Mouse (Mus musculus): ENCODE measurements around the gene Fuom.
"Not testable (repeated sequence)": the region's sequence is repeated elsewhere in the genome, so short reads cannot be mapped to it uniquely, and the experiment has no call there.

Fuom gene

GRCm38 (mm10) chr7:140101993-140102860, at the start of gene Fuom:
Gene Fuom, minus strand, starts transcription at chr7:140102441.
- peak; percentile 85 for DNase-seq (ENCODE audit: low spot score)

GRCm38 (mm10) chr7:140144550-140144949, 42.3 kb upstream of the Fuom start:
- no peak for DNase-seq (ENCODE audit: low spot score)

- DNase-seq (ENCODE audit: low spot score): peak; percentile 77
Observed at GRCm38 (mm10) chr7:140141350-140141749, 39.1 kb upstream of the Fuom start.

- no peak for DNase-seq (ENCODE audit: low spot score)
Observed at GRCm38 (mm10) chr7:140138021-140138310, 35.7 kb upstream of the Fuom start.

GRCm38 (mm10) chr7:140137135-140138020, 35.1 kb upstream of the Fuom start, which contains the start of gene Mtg1:
Gene Mtg1, plus strand, starts transcription at chr7:140137564.
- peak; percentile 94 for DNase-seq (ENCODE audit: low spot score)

- DNase-seq (ENCODE audit: low spot score): no peak
Observed at GRCm38 (mm10) chr7:140135106-140135770, 33.0 kb upstream of the Fuom start.

GRCm38 (mm10) chr7:140134033-140134432, 31.8 kb upstream of the Fuom start:
- not testable (repeated sequence) for DNase-seq (ENCODE audit: low spot score)

- DNase-seq (ENCODE audit: low spot score): not testable (repeated sequence)
Observed at GRCm38 (mm10) chr7:140132184-140132583, 29.9 kb upstream of the Fuom start.

GRCm38 (mm10) chr7:140127911-140128310, 25.7 kb upstream of the Fuom start:
- no peak for DNase-seq (ENCODE audit: low spot score)

GRCm38 (mm10) chr7:140126934-140127333, 24.7 kb upstream of the Fuom start:
- DNase-seq (ENCODE audit: low spot score): no peak

- DNase-seq (ENCODE audit: low spot score): no peak
Observed at GRCm38 (mm10) chr7:140126022-140126350, 23.7 kb upstream of the Fuom start.

- DNase-seq (ENCODE audit: low spot score): peak; percentile 83
Observed at GRCm38 (mm10) chr7:140125278-140126021, 23.2 kb upstream of the Fuom start.

- DNase-seq (ENCODE audit: low spot score): no peak
Observed at GRCm38 (mm10) chr7:140124382-140124781, 22.1 kb upstream of the Fuom start.

GRCm38 (mm10) chr7:140122765-140123164, 20.5 kb upstream of the Fuom start:
- no peak for DNase-seq (ENCODE audit: low spot score)

- no peak for DNase-seq (ENCODE audit: low spot score)
Observed at GRCm38 (mm10) chr7:140121338-140121910, 19.2 kb upstream of the Fuom start.

- DNase-seq (ENCODE audit: low spot score): no peak
Observed at GRCm38 (mm10) chr7:140120484-140120883, 18.2 kb upstream of the Fuom start.

- DNase-seq (ENCODE audit: low spot score): peak; percentile 88
Observed at GRCm38 (mm10) chr7:140116329-140117054, 14.3 kb upstream of the Fuom start, which contains the start of gene Echs1. Gene Echs1, minus strand, starts transcription at chr7:140116476.

- DNase-seq (ENCODE audit: low spot score): no peak
Observed at GRCm38 (mm10) chr7:140115583-140116328, 13.5 kb upstream of the Fuom start, which contains the start of gene Paox. Gene Paox, plus strand, starts transcription at chr7:140115799.

GRCm38 (mm10) chr7:140111943-140112342, 9.7 kb upstream of the Fuom start:
- no peak for DNase-seq (ENCODE audit: low spot score)

- no peak for DNase-seq (ENCODE audit: low spot score)
Observed at GRCm38 (mm10) chr7:140104009-140104408, 1.8 kb upstream of the Fuom start.

Data from T-cell, adult 2 months (primary cell).